Mouse (Mus musculus): ENCODE results near the gene Znhit2.

DNA sequence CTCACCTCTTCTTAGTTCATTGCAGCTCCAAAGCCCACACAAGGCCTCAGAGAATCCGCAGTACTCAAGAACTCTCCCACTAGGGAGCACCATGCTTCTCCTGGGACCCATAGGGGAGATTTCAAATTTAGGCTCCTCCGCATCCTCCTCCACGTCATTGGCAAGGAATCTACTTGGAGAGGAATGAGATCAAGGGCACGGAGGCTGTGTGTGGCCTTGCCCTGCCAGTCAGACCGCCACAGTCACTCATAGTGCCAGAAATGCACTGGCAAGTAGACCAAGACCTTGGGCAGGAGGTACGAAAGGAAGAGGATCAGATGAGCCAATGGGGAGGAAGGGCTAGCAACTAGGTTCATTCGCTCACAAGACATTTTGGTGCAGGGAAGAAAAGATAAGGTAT is 37.1 kb upstream of the Znhit2 start:
- TF ChIP-seq POLR2A (IDR thresholded peaks at IDR 0.05; ENCODE audit: borderline replicate concordance, extremely low read depth, insufficient read depth, insufficient read length, poor library complexity, severe bottlenecking) (no peak), CTCF (IDR thresholded peaks at IDR 0.05; ENCODE audit: borderline replicate concordance, extremely low read depth, insufficient read depth, insufficient read length) (no peak)

Data from brain, embryonic 14.5 days (tissue).